Mouse (Mus musculus): ENCODE data around the gene Sox14.

Gene Sox14

GRCm38 (mm10) chr9:99875618-99876372 is at the start of gene Sox14:
Gene Sox14, minus strand, starts transcription at chr9:99876170.
- DNase-seq (ENCODE audit: low spot score): no peak

DNA sequence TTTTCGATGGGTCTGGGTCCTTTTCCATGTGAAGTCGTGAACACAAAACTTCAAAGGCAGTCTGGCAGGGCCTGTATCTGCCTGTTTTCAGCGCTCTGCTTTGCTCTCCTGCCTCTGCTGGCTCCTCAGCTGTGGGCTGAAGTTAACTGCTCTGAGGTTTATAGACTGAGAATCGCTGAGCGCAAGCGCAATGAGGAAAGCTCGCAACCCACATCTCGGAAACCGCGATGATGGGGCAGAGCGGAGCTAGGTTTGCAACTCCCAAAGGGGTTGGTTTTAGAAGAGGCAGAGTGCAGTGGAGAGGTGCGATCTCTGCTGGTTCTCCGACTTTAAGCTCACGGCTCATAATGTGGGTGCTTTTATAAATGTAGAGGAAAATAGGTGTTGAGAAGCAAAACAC is 3.3 kb upstream of the Sox14 start:
- DNase-seq (ENCODE audit: low spot score): no peak

GRCm38 (mm10) chr9:99878588-99878987 is 2.6 kb upstream of the Sox14 start:
- no peak for DNase-seq (ENCODE audit: low spot score)

GRCm38 (mm10) chr9:99877056-99877546 is 1.1 kb upstream of the Sox14 start:
- DNase-seq (ENCODE audit: low spot score): no peak

GRCm38 (mm10) chr9:99876373-99877055 is 544 bp upstream of the Sox14 start:
- no peak for DNase-seq (ENCODE audit: low spot score)

GRCm38 (mm10) chr9:99874735-99875617 is 994 bp downstream of the Sox14 start:
- DNase-seq (ENCODE audit: low spot score): no peak

DNA sequence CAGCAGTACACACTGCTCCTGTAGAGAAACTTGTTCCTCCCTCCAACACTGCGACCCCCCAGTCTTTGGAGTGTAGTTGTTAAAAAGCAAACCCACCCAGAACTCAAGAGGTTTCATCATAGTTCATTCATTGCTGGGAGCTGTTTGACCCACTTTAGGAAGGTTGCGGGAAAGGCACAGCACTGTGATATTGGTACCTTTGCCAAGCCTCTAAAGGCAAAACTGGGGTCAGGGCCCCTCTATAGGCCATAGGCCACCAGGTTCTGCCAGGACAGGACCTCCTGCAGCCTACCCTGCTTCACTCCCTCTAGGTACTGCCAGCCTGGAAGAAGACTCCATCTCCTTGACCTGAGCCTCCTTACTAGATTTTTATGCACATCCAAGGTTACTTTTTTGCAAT is 2.2 kb downstream of the Sox14 start:
- DNase-seq (ENCODE audit: low spot score): no peak

DNA sequence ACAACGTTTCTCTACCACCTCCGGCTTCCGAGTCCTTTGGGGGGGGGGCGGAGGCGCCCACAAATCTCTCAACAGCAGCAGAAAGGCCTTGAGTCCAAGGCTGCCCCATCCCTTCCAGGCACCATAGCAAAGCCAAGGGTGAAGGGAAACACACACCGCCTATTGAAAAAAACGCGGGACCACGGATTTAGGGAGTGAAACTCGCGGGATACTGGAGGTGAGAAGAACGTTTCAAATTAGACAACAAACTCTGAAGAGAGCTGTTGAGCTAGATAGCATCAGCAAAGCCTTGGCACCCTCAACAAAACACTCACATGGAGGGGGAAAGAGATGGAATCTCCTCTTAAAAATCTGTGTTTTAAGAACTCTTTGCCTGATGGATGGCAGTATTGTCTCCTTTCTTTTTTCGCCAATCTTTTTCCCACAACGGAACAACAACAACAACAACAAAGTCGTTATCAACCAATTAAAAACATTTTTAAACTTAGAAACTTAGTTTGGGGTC is 2.8 kb downstream of the Sox14 start:
- no peak for DNase-seq (ENCODE audit: low spot score)

DNA sequence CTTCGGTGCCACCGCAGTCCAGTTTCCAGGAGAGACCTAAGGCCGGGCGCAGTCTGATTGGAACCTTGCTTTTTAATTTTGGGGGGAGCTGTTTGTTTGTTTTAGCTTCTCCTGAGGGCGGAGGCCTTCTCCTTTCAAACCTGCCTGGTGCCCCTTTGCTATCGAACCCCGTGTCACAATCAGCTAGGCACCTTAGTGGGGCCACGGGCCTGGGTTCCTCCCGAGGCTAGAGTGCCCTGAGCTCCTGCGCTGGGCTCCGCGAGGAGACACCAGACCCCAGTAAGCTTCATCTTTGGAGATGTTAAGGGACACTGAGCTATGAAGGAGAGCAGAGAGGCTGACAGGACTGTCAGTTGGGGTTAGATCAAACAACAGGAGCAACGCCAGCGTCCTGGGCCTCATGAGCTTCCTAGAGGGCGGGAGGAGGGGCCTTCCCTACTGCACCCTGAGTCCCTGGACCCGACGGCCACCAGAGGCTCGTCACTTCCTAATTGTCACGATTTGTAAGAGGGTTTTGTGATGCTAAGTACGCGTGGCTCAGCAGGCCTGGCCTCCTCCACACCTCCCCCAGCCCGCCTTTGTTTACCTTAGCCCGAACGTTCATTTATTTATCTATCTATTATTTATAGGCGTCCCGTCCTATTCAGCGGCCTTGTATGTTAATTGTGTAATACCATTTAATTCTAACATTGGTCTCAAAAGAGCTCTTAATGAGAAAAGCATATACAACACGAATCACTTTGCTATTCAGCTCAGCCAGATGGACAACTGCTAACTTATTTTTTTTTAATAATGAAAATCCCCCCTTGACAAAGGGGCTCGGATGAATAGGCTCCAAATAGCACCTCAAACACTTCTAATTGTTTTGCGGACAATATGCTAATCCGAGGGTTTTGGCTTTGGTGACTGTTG is 3.5 kb downstream of the Sox14 start:
- DNase-seq (ENCODE audit: low spot score): no peak

GRCm38 (mm10) chr9:99871556-99872203 is 4.3 kb downstream of the Sox14 start:
- no peak for DNase-seq (ENCODE audit: low spot score)

DNA sequence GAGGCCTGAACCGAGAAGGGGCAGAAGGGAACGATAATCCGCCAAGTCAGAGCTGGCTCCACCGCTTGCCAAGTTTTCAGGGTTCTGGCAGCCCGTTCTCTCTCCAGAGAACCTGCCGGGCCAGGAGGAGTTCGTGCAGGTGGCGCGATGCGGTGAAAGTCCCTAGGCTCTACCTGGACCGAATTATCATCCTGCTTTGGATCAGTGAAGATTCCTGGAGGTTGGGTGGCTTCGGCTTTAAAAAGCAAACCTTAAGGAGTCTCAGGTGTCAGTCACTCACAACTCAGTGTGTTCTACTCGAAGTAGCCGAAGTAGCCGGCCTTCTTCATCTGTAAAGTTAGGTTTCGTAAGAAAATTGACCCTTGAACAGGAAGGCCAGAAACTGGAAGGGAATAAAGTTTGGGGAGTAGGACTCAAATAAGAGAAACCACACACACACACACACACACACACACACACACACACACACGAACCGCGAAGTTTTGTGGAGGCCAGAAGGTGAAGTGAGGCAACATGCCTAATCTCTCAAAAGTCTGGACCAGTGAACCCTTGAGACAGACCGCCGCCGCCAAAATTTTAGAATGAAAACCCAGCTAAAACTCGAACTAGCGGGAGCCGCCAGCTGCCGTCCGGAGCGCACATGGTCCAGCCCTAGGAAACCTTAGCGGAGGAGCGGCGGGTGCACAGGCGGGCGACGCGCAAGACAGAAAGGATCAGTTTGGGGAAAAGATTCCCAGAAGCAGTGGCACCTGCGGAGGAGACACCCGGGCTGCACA is 5.0 kb downstream of the Sox14 start:
- DNase-seq (ENCODE audit: low spot score): no peak

DNA sequence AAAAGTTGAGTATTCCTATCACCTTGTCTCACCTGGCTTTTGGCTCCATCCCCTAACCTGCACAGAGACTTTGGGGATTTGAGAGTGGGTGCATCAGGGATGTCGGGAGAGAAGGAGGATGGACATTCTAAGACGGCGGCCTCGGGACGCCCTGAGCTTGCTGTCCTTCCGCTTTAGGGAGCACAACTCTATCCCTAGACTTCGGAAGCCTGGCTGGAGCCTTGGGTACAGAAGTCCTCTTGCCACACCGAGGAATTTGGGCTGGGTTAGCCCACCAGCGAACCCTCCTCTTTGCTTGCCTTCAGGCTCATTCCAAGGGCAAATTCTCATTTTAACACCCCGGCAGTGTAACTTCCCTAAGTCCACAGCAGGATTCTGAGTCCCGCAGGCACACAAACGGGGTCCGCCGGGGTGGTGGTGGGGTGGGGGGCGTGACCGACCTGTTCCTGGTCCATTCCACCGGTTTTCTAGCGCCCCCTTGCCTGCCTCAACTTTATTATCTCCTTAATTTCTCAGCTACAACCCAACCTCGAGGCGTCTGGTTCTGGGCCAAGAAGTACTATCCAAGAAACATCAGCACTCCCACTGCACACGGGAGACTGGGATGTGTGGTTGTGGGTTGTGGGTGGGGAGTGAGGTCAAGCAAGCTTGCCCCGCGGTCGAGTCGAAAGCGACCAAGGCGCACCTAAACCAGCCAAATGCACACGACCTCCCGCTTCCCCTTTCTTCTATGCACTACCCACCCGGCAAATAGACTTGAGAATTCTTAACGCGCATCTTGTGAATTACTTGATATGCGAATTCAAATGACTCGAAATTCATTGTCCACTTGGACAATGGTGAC is 5.8 kb downstream of the Sox14 start:
- no peak for DNase-seq (ENCODE audit: low spot score)

GRCm38 (mm10) chr9:99869275-99869674 is 6.7 kb downstream of the Sox14 start:
- no peak for DNase-seq (ENCODE audit: low spot score)

DNA sequence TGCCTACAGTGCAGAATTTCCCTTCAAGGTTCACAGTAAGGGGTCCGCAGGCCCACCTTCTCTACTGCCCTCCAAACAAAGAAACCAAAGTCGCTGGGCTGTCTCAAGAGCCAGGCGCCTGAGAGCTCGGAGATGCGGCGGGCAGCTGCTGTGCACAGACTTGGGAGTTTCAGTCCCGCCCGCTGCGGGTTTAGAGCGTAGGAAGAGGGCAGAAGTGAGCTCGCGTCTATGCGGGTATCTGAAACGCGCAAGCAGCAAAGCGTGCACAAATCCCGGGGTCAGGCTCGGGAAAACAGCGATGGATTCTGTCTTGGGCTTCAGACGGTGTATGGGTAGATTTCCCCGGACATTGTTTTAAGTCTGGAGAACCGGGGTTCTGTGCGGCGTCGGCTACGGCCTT is 7.4 kb downstream of the Sox14 start:
- DNase-seq (ENCODE audit: low spot score): no peak

- DNase-seq (ENCODE audit: low spot score): no peak
Observed at GRCm38 (mm10) chr9:99868054-99868453, 7.9 kb downstream of the Sox14 start.

- no peak for DNase-seq (ENCODE audit: low spot score)
Observed at GRCm38 (mm10) chr9:99862936-99863335, 13.0 kb downstream of the Sox14 start.

DNA sequence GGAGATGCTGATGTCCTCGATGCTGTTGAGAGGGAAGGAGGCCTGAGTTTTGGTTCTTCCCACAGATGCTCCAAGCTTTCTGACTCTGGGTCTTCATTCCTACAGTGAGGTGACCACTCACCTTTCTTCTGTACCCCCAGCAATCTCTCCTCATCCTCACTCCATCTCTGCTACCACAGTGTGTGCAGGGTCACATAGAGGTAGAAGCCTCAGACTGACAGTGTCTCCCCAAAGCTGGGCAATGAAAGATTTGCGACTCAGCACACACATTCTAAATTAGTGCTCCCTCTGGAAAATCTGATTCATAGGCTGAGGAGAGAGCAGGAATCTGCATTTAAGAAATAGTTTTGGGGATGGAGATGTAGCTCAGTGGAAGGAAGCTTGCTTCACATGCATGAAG is 21.5 kb downstream of the Sox14 start:
- no peak for DNase-seq (ENCODE audit: low spot score)

GRCm38 (mm10) chr9:99853356-99853755 is 22.6 kb downstream of the Sox14 start:
- DNase-seq (ENCODE audit: low spot score): no peak

- DNase-seq (ENCODE audit: low spot score): no peak
Observed at GRCm38 (mm10) chr9:99850354-99850753, 25.6 kb downstream of the Sox14 start.
